Mouse (Mus musculus): ENCODE results near the gene Megf8.

GRCm38 (mm10) chr7:25365937-25366625 lies 49.1 kb downstream of the Megf8 start:
- TF ChIP-seq POLR2A (IDR thresholded peaks at IDR 0.05; ENCODE audit: insufficient read depth, low read depth, low read length) (no peak), CTCF (IDR thresholded peaks at IDR 0.05) (no peak)

Measured in heart, adult 2 months (tissue).